Mouse (Mus musculus): ENCODE results near the gene Slc26a1. TPM values are rescaled to one million over a fixed set of nuclear protein-coding genes. Genes with fewer than 3 reads are reported as not detected.

Gene Slc26a1
- total RNA-seq, 2 experiments from 2014 or later = 1.2 TPM

DNA sequence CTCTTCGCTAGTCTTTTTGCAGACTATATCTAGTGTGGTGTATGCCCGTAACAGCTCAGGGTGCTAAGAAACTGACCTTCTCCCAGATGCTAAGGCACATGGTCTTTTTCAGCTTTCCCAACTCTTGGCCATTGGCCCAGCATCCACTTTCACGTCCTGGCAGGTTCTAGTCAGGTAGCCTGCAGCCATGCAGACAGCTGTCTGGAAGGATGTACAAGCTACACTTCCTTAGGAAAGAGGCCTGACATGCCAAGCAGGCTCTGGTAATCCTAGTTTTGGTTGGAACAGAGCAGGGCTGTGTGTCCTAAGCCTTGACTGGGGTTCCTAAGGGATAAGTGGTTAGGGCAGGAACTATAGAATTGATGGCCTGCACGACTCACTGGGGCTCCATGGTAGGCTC is 12.6 kb downstream of the Slc26a1 start:
- H3K4me3 ChIP-seq = no peak overlapping the region
- no peak for TF ChIP-seq CTCF (conservative IDR thresholded peaks at IDR 0.05)
- no peak for DNase-seq (ENCODE audit: low spot score in 2 of 2)
- no peak overlapping the region for H3K27ac ChIP-seq

DNA sequence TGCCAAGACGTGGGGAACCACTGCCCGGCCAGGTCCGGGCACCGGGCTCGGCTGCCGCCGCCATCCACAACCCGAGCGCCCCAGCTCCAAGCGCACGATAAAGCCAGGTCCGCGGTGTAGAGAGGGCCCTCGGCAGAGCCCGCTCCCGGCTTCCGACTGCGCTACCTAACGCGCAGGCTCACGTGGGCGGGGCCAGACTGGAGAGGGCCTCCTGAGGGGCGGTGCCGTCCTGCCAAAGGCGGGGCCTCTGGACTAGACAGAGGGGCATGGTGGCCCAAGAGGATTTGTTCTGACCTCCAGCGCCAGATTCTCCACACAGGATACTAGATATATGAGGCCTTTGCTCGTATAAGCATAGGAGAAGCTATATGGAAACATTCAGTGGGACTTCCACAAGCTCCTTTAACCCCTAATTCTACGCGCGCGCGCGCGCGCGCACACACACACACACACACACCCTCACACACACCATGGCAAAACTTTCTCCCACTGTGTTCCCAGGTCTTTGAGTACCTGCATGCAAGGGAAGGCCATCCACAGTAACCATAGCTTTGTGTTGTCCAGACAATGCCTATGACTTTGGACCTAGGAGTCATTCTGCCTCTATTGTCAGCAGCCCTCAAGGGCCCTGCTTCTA is 14.6 kb downstream of the Slc26a1 start:
- DNase-seq (ENCODE audit: low spot score in 2 of 2) = peak; percentile 91 to 92
- Histone ChIP-seq H3K4me3 (peak overlapping the region; percentile 98), H3K27ac (peak overlapping the region; percentile 93)
- TF ChIP-seq CTCF (conservative IDR thresholded peaks at IDR 0.05) = no peak

DNA sequence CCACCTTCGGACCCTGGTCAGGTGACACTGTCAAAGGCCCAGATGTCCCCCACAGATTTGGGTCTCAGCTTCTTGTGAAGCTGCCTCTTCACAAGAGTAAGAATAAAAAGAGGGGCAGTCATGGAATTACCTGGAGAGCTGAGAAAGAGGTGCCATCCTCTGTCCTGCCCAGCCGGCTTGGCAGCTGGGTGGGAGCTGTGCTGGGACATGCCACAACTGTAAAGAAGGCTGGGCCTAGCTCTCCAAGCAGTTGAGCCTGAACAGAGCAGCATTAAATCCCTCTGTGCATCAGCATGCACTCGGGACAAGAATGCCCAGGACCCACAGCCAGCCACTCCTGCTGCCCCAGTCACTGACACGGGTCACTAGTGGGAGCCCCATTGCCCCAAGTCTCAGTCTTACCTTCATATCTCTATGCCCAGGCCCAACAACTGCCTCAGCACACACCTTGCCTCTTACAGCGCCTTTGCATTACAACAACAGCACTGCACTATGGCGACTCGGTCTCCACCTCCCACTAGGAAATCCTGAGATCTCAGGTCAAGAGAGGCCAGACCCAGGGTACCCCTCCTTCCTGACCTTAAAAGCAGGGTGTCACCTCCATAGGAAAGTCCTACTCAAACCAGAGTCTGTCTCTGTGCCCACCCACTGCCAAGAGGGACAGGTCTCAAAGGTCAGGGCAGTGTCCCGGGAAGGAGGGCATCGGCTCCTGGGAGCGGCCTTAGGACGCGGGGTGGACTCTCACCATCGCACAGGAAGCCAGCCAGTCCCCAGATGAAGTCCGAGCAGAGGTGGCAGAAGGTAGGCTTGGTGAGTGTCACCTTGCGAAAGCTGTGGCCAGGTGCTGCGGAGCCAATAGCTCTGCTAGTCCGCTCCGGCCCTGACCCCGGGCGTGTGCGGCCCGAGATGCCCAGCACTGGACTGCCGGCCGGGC is 15.4 kb downstream of the Slc26a1 start, which contains the start of gene Idua:
Gene Idua (plus strand): TSS at position 634 of the 934 bp plus-strand sequence.
- no peak for TF ChIP-seq CTCF (conservative IDR thresholded peaks at IDR 0.05)
- Histone ChIP-seq H3K4me3 (peak within 1 kb of the TSS; percentile 98), H3K27ac (peak within 1 kb of the TSS; percentile 93)
- DNase-seq (ENCODE audit: low spot score in 2 of 2) = no peak

DNA sequence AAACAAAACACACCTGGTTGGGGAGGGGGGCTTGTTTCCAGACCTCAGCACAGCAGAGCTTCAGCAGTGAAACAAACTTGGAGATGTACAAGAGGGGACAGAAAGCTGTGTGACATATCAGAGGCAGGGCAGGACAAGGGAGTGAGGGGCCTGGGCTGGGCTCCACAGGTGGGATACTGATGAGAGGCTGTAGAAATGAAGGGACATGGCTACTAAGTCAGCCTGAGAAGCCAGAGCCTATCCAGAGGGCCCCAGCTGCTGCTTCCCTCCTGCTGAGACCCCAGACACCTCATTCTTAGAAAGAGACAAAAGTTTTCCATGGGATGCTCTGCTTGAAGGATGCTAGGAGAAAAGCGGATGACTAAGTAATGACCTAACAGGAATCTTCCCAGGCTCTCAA is 16.8 kb downstream of the Slc26a1 start:
- H3K4me3 ChIP-seq = no peak overlapping the region
- no peak for DNase-seq (ENCODE audit: low spot score in 2 of 2)
- no peak for TF ChIP-seq CTCF (conservative IDR thresholded peaks at IDR 0.05)

DNA sequence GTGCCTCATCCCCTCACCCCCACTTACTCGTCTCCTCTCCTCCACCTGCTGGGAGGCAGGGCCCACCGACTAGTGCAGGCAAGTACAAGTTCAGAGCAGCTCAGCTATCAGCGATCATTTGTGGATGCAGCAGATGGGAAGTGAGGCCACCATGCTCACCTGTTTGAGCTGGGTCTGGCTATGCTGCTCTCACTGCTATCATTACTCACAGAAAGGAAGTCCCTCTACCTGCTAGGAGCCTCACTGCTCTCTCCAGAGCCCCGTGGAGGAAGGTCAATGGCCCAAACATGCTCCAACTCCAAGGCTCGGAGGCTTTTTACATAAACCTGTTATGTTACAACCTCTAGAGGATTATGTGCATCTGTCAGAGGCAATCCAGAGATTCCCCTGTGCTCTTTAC is 18.0 kb downstream of the Slc26a1 start:
- TF ChIP-seq CTCF (conservative IDR thresholded peaks at IDR 0.05) = no peak
- no peak for DNase-seq (ENCODE audit: low spot score in 2 of 2)
- Histone ChIP-seq H3K27ac (no peak overlapping the region), H3K4me3 (no peak overlapping the region)

More for the DNA sequence above, 16.8 kb downstream of the Slc26a1 start:
- H3K27ac ChIP-seq = no peak overlapping the region

DNA sequence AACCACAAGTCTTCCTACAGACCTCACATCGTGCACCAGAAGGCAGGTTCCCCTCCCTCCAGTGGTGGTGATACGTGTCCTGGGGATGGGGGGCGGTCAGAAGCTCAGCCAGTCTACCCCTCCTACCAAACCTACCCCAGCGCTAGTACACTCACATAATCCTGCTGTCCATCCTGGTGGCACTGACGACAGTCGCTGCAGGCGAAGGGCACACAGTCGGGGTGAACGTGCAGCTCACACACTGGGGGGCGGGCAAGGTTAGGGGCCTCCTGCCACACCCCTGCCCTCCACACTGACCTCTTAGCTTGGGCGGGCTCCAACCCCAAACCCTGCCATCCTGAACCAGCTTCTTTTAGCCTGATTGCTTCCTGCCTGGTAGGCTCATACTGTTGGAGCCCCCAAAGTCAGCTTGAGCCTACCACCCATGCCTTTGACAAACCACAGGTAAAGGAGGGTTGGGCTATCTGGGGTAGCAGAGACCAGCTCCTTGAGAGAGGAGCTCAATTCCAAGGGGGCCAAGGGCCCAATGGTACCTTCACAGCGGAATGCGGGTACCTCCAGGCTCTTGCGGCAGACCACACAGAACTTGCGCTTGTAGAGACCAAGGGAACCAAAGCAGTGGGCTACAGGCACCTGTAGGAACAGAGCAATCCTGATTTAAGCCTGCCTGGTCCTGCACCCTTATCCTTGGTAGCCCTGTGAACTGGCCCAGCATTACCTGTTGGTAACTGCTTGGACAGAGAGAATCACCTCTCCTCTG is 19.3 kb downstream of the Slc26a1 start:
- no peak overlapping the region for H3K4me3 ChIP-seq
- H3K27ac ChIP-seq = no peak overlapping the region
- TF ChIP-seq CTCF (conservative IDR thresholded peaks at IDR 0.05) = no peak
- peak in 1 of 2 experiments; percentile 5 for DNase-seq (ENCODE audit: low spot score in 2 of 2)

DNA sequence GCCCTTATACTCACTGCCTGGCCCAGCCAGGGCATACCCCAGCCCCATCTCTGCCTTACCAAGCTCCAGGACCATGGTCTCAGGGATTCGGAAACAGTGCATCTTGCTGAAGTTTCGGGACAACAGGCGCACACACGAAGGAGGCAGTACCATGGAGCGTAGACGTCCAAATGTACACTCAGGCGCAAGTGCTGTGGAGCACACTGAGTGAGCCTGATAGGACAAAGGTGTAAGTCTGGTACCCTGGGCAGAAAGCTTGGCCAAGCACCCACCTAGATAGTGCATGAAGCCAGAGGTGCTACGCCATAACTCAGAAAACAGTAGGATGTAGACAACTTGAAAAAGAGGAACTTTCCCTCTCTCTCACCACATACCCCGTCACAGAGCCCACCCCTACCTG is 20.0 kb downstream of the Slc26a1 start:
- TF ChIP-seq CTCF (conservative IDR thresholded peaks at IDR 0.05) = no peak
- no peak overlapping the region for H3K4me3 ChIP-seq
- H3K27ac ChIP-seq = no peak overlapping the region
- peak in 1 of 2 experiments; percentile 4 for DNase-seq (ENCODE audit: low spot score in 2 of 2)

DNA sequence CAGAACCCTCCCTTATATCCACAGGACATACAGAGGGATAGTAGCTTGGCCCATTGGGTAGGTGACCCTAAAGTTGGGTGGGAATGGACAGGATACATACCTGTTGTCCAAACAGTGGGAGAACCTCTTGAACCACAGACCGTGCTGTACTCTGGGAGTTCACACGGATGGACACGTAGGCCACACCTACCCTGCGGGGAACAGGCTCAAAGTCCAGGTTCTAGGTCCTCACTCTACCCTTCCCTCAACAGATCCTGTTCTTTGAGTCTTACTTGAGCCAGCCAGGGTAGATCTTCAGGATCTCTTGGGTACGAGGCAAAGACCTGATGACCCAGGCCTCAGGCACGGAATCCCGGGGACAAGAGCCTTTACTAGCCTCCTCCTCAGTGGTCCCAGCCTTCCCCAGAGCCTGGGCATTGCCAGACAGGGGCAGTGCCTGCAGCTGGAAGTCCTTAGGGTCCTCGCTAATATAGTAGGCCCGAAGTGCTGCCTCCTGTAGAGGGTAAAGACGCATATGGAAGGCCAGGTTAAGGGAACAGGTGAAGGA is 20.9 kb downstream of the Slc26a1 start:
- no peak overlapping the region for H3K4me3 ChIP-seq
- no peak for TF ChIP-seq CTCF (conservative IDR thresholded peaks at IDR 0.05)
- peak in 1 of 2 experiments; percentile 8 for DNase-seq (ENCODE audit: low spot score in 2 of 2)
- no peak overlapping the region for H3K27ac ChIP-seq

DNA sequence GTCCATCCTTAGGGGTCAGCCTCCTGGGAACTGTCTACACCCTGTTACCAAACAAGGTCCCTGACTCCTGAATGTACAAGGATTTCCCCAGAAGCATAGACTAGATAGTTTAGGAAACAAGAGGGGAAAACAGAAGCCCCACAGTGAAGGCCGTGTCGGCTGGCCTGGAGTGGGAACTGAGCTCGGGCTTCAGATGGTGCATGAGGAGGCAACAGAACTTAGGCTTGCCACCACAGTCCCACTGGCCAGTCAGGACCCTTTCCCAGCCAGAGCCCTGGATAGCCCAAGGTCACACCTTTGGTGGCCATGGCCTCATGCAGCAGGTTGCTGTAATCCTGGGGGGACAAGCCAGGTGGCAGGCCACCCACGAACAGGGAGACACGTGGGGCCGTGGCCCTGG is 22.0 kb downstream of the Slc26a1 start:
- Histone ChIP-seq H3K27ac (no peak overlapping the region), H3K4me3 (no peak overlapping the region)
- peak in 1 of 2 experiments; percentile 5 for DNase-seq (ENCODE audit: low spot score in 2 of 2)
- no peak for TF ChIP-seq CTCF (conservative IDR thresholded peaks at IDR 0.05)

DNA sequence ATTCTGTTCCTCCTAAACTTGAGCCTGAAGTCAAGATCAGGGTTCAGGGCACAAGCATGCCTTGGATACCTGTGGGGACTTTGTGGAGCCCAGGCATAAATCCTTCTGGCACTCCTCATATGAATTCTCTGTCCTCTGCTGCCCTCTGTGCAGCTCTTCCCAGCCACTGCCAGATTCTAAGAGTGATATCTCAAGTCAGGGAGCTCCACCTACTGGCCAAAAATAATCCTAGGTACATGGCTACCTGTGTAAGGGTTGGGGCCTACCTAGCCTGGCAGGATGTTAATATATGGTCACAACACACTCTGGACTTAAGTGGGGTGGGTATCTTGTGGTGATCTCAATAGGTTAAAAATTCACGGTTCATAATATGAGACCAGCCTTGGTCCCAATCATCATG is 23.5 kb downstream of the Slc26a1 start:
- no peak overlapping the region for H3K27ac ChIP-seq
- peak; percentile 82 for TF ChIP-seq CTCF (conservative IDR thresholded peaks at IDR 0.05)
- peak; percentile 46 to 60 for DNase-seq (ENCODE audit: low spot score in 2 of 2)
- no peak overlapping the region for H3K4me3 ChIP-seq

DNA sequence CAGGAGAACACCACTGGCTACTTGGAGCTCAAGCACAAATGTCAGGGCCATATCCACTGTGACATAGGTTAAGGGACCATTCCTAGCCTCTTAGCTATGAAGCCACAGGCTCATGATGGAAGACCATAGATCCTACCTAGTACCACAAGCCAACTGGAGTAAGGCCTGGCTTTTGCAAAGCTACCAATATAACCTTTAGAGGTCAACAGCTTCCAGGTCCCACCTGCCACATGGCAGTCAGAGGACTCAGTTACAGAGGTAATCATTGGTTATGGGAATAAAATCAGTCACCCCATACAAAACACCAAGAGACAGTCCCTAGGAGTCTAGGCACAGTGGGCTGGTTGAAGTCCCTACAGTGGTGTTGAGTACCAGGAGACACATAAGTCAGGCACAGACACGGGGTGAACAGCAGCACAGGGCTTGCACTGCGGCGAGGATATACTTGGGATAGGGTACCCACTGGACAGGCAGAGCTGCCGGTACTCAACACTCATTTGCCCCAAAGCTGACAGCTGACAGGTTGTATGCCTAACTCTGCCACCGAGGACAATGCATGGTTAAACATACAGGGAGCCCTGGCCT is 24.1 kb downstream of the Slc26a1 start:
- DNase-seq (ENCODE audit: low spot score in 2 of 2) = peak in 1 of 2 experiments; percentile 7
- Histone ChIP-seq H3K27ac (no peak overlapping the region), H3K4me3 (no peak overlapping the region)
- no peak for TF ChIP-seq CTCF (conservative IDR thresholded peaks at IDR 0.05)

DNA sequence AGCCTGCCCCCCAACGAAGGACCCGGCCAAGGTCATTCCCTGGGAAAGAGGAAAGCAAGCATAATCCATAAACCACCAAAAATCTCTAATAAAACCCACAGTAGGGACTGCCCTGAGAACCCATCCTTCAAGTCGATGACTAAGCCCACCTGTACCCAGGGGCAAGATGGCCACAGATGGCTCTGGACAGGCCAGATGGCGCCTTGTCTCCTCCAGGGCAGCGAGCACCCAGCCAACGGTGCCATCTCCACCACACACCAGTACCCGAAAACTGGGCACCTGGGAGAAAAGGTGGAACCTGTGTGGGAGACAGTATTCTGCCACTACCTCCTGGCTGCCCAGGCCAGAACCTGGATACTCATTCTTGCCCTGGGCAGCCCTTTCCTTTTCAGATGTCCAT is 25.0 kb downstream of the Slc26a1 start:
- H3K27ac ChIP-seq = no peak overlapping the region
- DNase-seq (ENCODE audit: low spot score in 2 of 2) = peak in 1 of 2 experiments; percentile 4
- no peak for TF ChIP-seq CTCF (conservative IDR thresholded peaks at IDR 0.05)
- no peak overlapping the region for H3K4me3 ChIP-seq
